In genomic region chr8:11262031-11262735, GRCm38 (mm10) we compare ENCODE assay signal across 16 mouse cellular contexts. TPM values are rescaled to one million over a fixed set of nuclear protein-coding genes. Genes with fewer than 3 reads are reported as not detected.
DNase-seq lines count a peak whose midpoint lies in the region; TF ChIP-seq lines count a peak whose summit lies in the region.
"Had no signal": no experiment of that assay in that cellular context is flagged by ENCODE, and none has a peak within 500 bp of the region (broad histone marks: within the 10 kb centered on the region; RNA-seq: fewer than 3 reads in every experiment).

No protein-coding gene starts in this region.

- peak; percentile 58 for DNase-seq in MN1 (ENCODE audit: low spot score)
- peak; percentile 70 for DNase-seq in gastrocnemius, adult 2 months
- peak; percentile 69 for DNase-seq in heart, postnatal 10 days
- DNase-seq in lung, postnatal 14 days, result peak; percentile 71
- DNase-seq in spleen, postnatal 10 days (ENCODE audit: low spot score in 2 of 2), result no peak
- no peak for DNase-seq in urinary bladder, postnatal 14 days (ENCODE audit: low spot score)
- DNase-seq in cerebellum, adult 9-11 months, result no peak
- no peak for DNase-seq in cerebellum, postnatal 4 days (ENCODE audit: low spot score in 2 of 2)
- DNase-seq: adrenal gland, postnatal 14 days; cerebellum, postnatal 36 days; retina, postnatal 1 day; thymus, postnatal 36 days had no signal

- no peak for TF ChIP-seq CTCF in gastrocnemius, adult 2 months (IDR thresholded peaks at IDR 0.05)

- no peak overlapping the region; the same call in none of the 2 replicates for H3K4me3 ChIP-seq in gastrocnemius, adult 2 months
- H3K4me3 ChIP-seq: forebrain, embryonic 12.5 days; hindbrain, embryonic 15.5 days; liver, embryonic 15.5 days had no signal

- peak overlapping the region; percentile 75 for H3K27ac ChIP-seq in gastrocnemius, adult 2 months
- H3K27ac ChIP-seq: forebrain, embryonic 12.5 days; hindbrain, embryonic 15.5 days; liver, embryonic 15.5 days had no signal

- intact Hi-C loops in gastrocnemius, adult 2 months (cut with DNase I), result loop anchor here (5.0 kb wide), 1 partner anchor 50 kb away; the partner anchor contains the start of genes Col4a1 and Col4a2
- intact Hi-C loops in heart, postnatal 10 days (cut with DNase I), result no loop called here

RNA-seq across cellular contexts. Expression of gene Col4a2, which starts 50.4 kb away (rescaled TPM):
- 10 to 100 TPM; 51.3 to 69.5 TPM for total RNA-seq in gastrocnemius, adult 2 months (2021)
- total RNA-seq in heart, postnatal 10 days (2021), result 100 to 1,000 TPM; 697 to 713 TPM

RNA-seq across cellular contexts. Expression of gene Col4a1, which starts 50.4 kb away (rescaled TPM):
- total RNA-seq in gastrocnemius, adult 2 months (2021), result 100 to 1,000 TPM in 1 of 2 experiments, 10 to 100 TPM in 1; 73.3 to 117 TPM
- 1,000 to 10,000 TPM; 1,260 to 1,378 TPM for total RNA-seq in heart, postnatal 10 days (2021)
- total RNA-seq: MEL had no signal

Comparison
In these comparisons a context has a peak if more than half of its experiments do, and no peak if none do; other contexts are left out.
1. DNase-seq: peak in MN1 (single experiment), gastrocnemius, adult 2 months (single experiment), heart, postnatal 10 days (2 of 2) and lung, postnatal 14 days (single experiment); none in spleen, postnatal 10 days (0 of 2), urinary bladder, postnatal 14 days (single experiment), cerebellum, adult 9-11 months (single experiment) and cerebellum, postnatal 4 days (0 of 2).
2. RNA of gene Col4a2, which starts 50.4 kb away (total RNA-seq): 697 to 713 TPM in heart, postnatal 10 days; 51.3 to 69.5 TPM in gastrocnemius, adult 2 months; every median in the first group is over 4 times any median in the second.
3. RNA of gene Col4a1, which starts 50.4 kb away (total RNA-seq): 1,260 to 1,378 TPM in heart, postnatal 10 days; 73.3 to 117 TPM in gastrocnemius, adult 2 months; every median in the first group is over 10 times any median in the second.